Mouse (Mus musculus) kidney, adult 9 months (tissue): ENCODE results near the gene Abhd18.
A peak's percentile ranks its signal among the peaks of the same experiment; 100 is the strongest.
"Not testable (repeated sequence)": the region's sequence is repeated elsewhere in the genome, so short reads cannot be mapped to it uniquely, and the experiment has no call there.

Experiments
- DNase-seq: peaks from one replicate; pipeline ENCODE4 v3.0.0; 2022

Abhd18 gene

GRCm38 (mm10) chr3:40846957-40847017 is at the start of gene Abhd18:
Gene Abhd18 (plus strand): TSS chr3:40846970.
- not testable (repeated sequence) for DNase-seq

- DNase-seq: no peak
These were observed 48.7 kb upstream of the Abhd18 start for GRCm38 (mm10) chr3:40798054-40798453.

- peak; percentile 66 for DNase-seq
These were observed 48.3 kb upstream of the Abhd18 start for GRCm38 (mm10) chr3:40798500-40798899.

- DNase-seq: peak; percentile 97
These were observed 47.0 kb upstream of the Abhd18 start, which contains the start of gene Plk4 for GRCm38 (mm10) chr3:40799530-40800372. Gene Plk4 (plus strand): TSS chr3:40800019.

- DNase-seq: peak; percentile 3
These were observed 46.4 kb upstream of the Abhd18 start for GRCm38 (mm10) chr3:40800373-40800823.

GRCm38 (mm10) chr3:40806871-40807270 is 39.9 kb upstream of the Abhd18 start:
- DNase-seq: no peak

GRCm38 (mm10) chr3:40808686-40809085 is 38.1 kb upstream of the Abhd18 start:
- no peak for DNase-seq

- DNase-seq: no peak
These were observed 36.9 kb upstream of the Abhd18 start for GRCm38 (mm10) chr3:40809894-40810293.

GRCm38 (mm10) chr3:40813275-40813674 is 33.5 kb upstream of the Abhd18 start:
- DNase-seq: no peak

- peak; percentile 9 for DNase-seq
These were observed 1.2 kb upstream of the Abhd18 start for GRCm38 (mm10) chr3:40845521-40845920.

- DNase-seq: peak; percentile 99
These were observed 255 bp upstream of the Abhd18 start, which contains the start of gene Mfsd8 for GRCm38 (mm10) chr3:40846473-40846956. Gene Mfsd8 (minus strand): TSS chr3:40846886.

GRCm38 (mm10) chr3:40847018-40847417 is 248 bp downstream of the Abhd18 start:
- DNase-seq: peak; percentile 70

- DNase-seq: not testable (repeated sequence)
These were observed 1.2 kb downstream of the Abhd18 start for GRCm38 (mm10) chr3:40847936-40848335.

- DNase-seq: not testable (repeated sequence)
These were observed 6.5 kb downstream of the Abhd18 start for GRCm38 (mm10) chr3:40853123-40853738.

- peak; percentile 100 for DNase-seq
These were observed 47.1 kb downstream of the Abhd18 start for GRCm38 (mm10) chr3:40893816-40894258.

GRCm38 (mm10) chr3:40894336-40894735 is 47.6 kb downstream of the Abhd18 start:
- not testable (repeated sequence) for DNase-seq

- not testable (repeated sequence) for DNase-seq
These were observed 55.7 kb downstream of the Abhd18 start, which contains the start of gene 1700034I23Rik for GRCm38 (mm10) chr3:40902443-40902842. Gene 1700034I23Rik (minus strand): TSS chr3:40902543.

- DNase-seq: no peak
These were observed 91.4 kb downstream of the Abhd18 start for GRCm38 (mm10) chr3:40938189-40938588.

GRCm38 (mm10) chr3:40938592-40938991 is 91.8 kb downstream of the Abhd18 start:
- DNase-seq: no peak

- DNase-seq: no peak
These were observed 92.2 kb downstream of the Abhd18 start for GRCm38 (mm10) chr3:40939019-40939418.

- DNase-seq: peak; percentile 100
These were observed 102.6 kb downstream of the Abhd18 start, which contains the start of gene Larp1b for GRCm38 (mm10) chr3:40949170-40949902. Gene Larp1b (plus strand): TSS chr3:40949828.

- DNase-seq: no peak
These were observed 103.3 kb downstream of the Abhd18 start for GRCm38 (mm10) chr3:40949903-40950600.
